Mouse (Mus musculus): ENCODE measurements around the gene Nfia.

Gene Nfia

GRCm38 (mm10) chr4:97839406-97840101 is 67.0 kb downstream of the Nfia start:
- DNase-seq (ENCODE audit: low spot score): no peak

- DNase-seq (ENCODE audit: low spot score): no peak
These were observed 67.9 kb downstream of the Nfia start for GRCm38 (mm10) chr4:97840227-97841062.

- DNase-seq (ENCODE audit: low spot score): no peak
These were observed 68.6 kb downstream of the Nfia start for GRCm38 (mm10) chr4:97841063-97841595.

GRCm38 (mm10) chr4:97841745-97842144 is 69.2 kb downstream of the Nfia start:
- DNase-seq (ENCODE audit: low spot score): peak; percentile 34

GRCm38 (mm10) chr4:97843981-97844690 is 71.6 kb downstream of the Nfia start:
- DNase-seq (ENCODE audit: low spot score): no peak

- DNase-seq (ENCODE audit: low spot score): no peak
These were observed 72.4 kb downstream of the Nfia start for GRCm38 (mm10) chr4:97844899-97845298.

- DNase-seq (ENCODE audit: low spot score): no peak
These were observed 75.1 kb downstream of the Nfia start for GRCm38 (mm10) chr4:97847653-97848052.

- no peak for DNase-seq (ENCODE audit: low spot score)
These were observed 78.5 kb downstream of the Nfia start for GRCm38 (mm10) chr4:97850991-97851390.

- peak; percentile 35 for DNase-seq (ENCODE audit: low spot score)
These were observed 79.2 kb downstream of the Nfia start for GRCm38 (mm10) chr4:97851698-97852097.

GRCm38 (mm10) chr4:97852626-97853025 is 80.1 kb downstream of the Nfia start:
- no peak for DNase-seq (ENCODE audit: low spot score)

GRCm38 (mm10) chr4:97854779-97855178 is 82.2 kb downstream of the Nfia start:
- peak; percentile 56 for DNase-seq (ENCODE audit: low spot score)

GRCm38 (mm10) chr4:97855712-97856420 is 83.3 kb downstream of the Nfia start:
- DNase-seq (ENCODE audit: low spot score): no peak

- DNase-seq (ENCODE audit: low spot score): no peak
These were observed 85.0 kb downstream of the Nfia start for GRCm38 (mm10) chr4:97857549-97857948.

GRCm38 (mm10) chr4:97859431-97859830 is 86.9 kb downstream of the Nfia start:
- peak; percentile 26 for DNase-seq (ENCODE audit: low spot score)

GRCm38 (mm10) chr4:97860376-97860775 is 87.8 kb downstream of the Nfia start:
- no peak for DNase-seq (ENCODE audit: low spot score)

GRCm38 (mm10) chr4:97860791-97861344 is 88.3 kb downstream of the Nfia start:
- no peak for DNase-seq (ENCODE audit: low spot score)

- DNase-seq (ENCODE audit: low spot score): no peak
These were observed 89.8 kb downstream of the Nfia start for GRCm38 (mm10) chr4:97862379-97862778.

GRCm38 (mm10) chr4:97864276-97864675 is 91.7 kb downstream of the Nfia start:
- no peak for DNase-seq (ENCODE audit: low spot score)

- no peak for DNase-seq (ENCODE audit: low spot score)
These were observed 92.9 kb downstream of the Nfia start for GRCm38 (mm10) chr4:97865410-97865953.

GRCm38 (mm10) chr4:97866463-97866862 is 93.9 kb downstream of the Nfia start:
- peak; percentile 37 for DNase-seq (ENCODE audit: low spot score)

- DNase-seq (ENCODE audit: low spot score): peak; percentile 82
These were observed 95.9 kb downstream of the Nfia start for GRCm38 (mm10) chr4:97868307-97868937.
